Mouse (Mus musculus) neural tube, embryonic 15.5 days (tissue): Measurements from ENCODE around the gene Immp2l. TPM values are rescaled to one million over a fixed set of nuclear protein-coding genes. Genes with fewer than 3 reads are reported as not detected.

Experiments used
- ATAC-seq: fragments of 200-750 bp; cut with Nextera tagmentation; 2 replicates; pipeline ENCODE4 v1.8.0; 2017; ENCODE audit warnings: mild to moderate bottlenecking, moderate TSS enrichment, moderate library complexity; ENCODE audit not compliant: low FRiP score
- H3K27ac ChIP-seq: fragments of 300-500 bp; sonication (generic); replicated peaks from 2 replicates; pipeline ENCODE4 v1.5.1; 2015; ENCODE audit warnings: mild to moderate bottlenecking, inconsistent platforms
- H3K27me3 ChIP-seq: fragments of 300-500 bp; sonication (generic); replicated peaks from 2 replicates; pipeline ENCODE4 v1.6.1; 2015; ENCODE audit warnings: inconsistent platforms
- H3K36me3 ChIP-seq: fragments of 300-500 bp; sonication (generic); 2 replicates; pipeline ENCODE4 v1.6.1; 2015; ENCODE audit warnings: inconsistent platforms
- H3K4me1 ChIP-seq: fragments of 300-500 bp; sonication (generic); 2 replicates; pipeline ENCODE4 v1.6.1; 2015; ENCODE audit warnings: inconsistent platforms
- H3K4me2 ChIP-seq: fragments of 300-500 bp; sonication (generic); 2 replicates; pipeline ENCODE4 v1.6.1; 2015; ENCODE audit warnings: inconsistent platforms, mild to moderate bottlenecking, moderate library complexity
- H3K4me3 ChIP-seq: fragments of 300-500 bp; sonication (generic); replicated peaks from 2 replicates; pipeline ENCODE4 v1.5.1; 2015; ENCODE audit warnings: mild to moderate bottlenecking, inconsistent platforms
- H3K9ac ChIP-seq: fragments of 300-500 bp; sonication (generic); replicated peaks from 2 replicates; pipeline ENCODE4 v1.6.1; 2015; ENCODE audit warnings: mild to moderate bottlenecking, inconsistent platforms
- H3K9me3 ChIP-seq: fragments of 300-500 bp; sonication (generic); replicated peaks from 2 replicates; pipeline ENCODE4 v1.6.1; 2016; ENCODE audit warnings: inconsistent platforms
- WGBS: fragments of 180-500 bp; shearing (Covaris S2); methylation state at CpG from one replicate; pipeline ENCODE4 v1.1.7; 2015; ENCODE audit warnings: mixed read lengths; 5-methylcytosine and 5-hydroxymethylcytosine counted together
- polyA plus RNA-seq: library from polyadenylated mRNA; unstranded; fragments of >200 nt; fragmentation: Nextera tagmentation; extraction: Ambion mirVana; gene quantifications from 2 replicates; pipeline ENCODE4 v1.2.1, GENCODE M21; 2015

Gene Immp2l
- polyA plus RNA-seq, 1 experiment from 2014 or later = 5.8 TPM

- Histone ChIP-seq H3K27me3 (no peaks in the 10 kb centered on the region), H3K9ac (no peak overlapping the region), H3K4me3 (no peak overlapping the region), H3K27ac (no peak overlapping the region), H3K4me2 (no peak overlapping the region), H3K9me3 (no peaks in the 10 kb centered on the region), H3K4me1 (no peaks in the 10 kb centered on the region), H3K36me3 (no peaks in the 10 kb centered on the region)
- 73% methylated on average over 1 of the region's 1 CpGs for WGBS
- no peak for ATAC-seq
Measured at GRCm38 (mm10) chr12:41669481-41669880, 645.6 kb downstream of the Immp2l start.

- Histone ChIP-seq H3K36me3 (no peaks in the 10 kb centered on the region), H3K27me3 (no peaks in the 10 kb centered on the region), H3K9me3 (no peaks in the 10 kb centered on the region), H3K27ac (no peak overlapping the region), H3K4me2 (no peak overlapping the region), H3K4me3 (no peak overlapping the region), H3K9ac (no peak overlapping the region), H3K4me1 (no peaks in the 10 kb centered on the region)
- WGBS = 56% methylated on average over 2 of the region's 2 CpGs
- ATAC-seq = no peak
Measured at GRCm38 (mm10) chr12:41674861-41675260, 651.0 kb downstream of the Immp2l start.

- Histone ChIP-seq H3K9ac (no peak overlapping the region), H3K4me3 (no peak overlapping the region), H3K4me1 (no peaks in the 10 kb centered on the region), H3K9me3 (no peaks in the 10 kb centered on the region), H3K27ac (no peak overlapping the region), H3K4me2 (no peak overlapping the region), H3K27me3 (no peaks in the 10 kb centered on the region), H3K36me3 (no peaks in the 10 kb centered on the region)
- ATAC-seq = no peak
- WGBS = 93% methylated on average over 1 of the region's 1 CpGs
Measured at GRCm38 (mm10) chr12:41680141-41680540, 656.3 kb downstream of the Immp2l start.

- Histone ChIP-seq H3K27ac (no peak overlapping the region), H3K4me2 (no peak overlapping the region), H3K36me3 (no peaks in the 10 kb centered on the region), H3K9ac (no peak overlapping the region), H3K4me1 (no peaks in the 10 kb centered on the region), H3K27me3 (no peaks in the 10 kb centered on the region), H3K4me3 (no peak overlapping the region), H3K9me3 (no peaks in the 10 kb centered on the region)
- WGBS = 27% methylated on average over 1 of the region's 1 CpGs
- ATAC-seq = no peak
Measured at GRCm38 (mm10) chr12:41682141-41682540, 658.3 kb downstream of the Immp2l start.

- Histone ChIP-seq H3K27me3 (no peaks in the 10 kb centered on the region), H3K27ac (no peak overlapping the region), H3K9ac (no peak overlapping the region), H3K36me3 (no peaks in the 10 kb centered on the region), H3K4me2 (no peak overlapping the region), H3K4me1 (no peaks in the 10 kb centered on the region), H3K4me3 (no peak overlapping the region), H3K9me3 (no peaks in the 10 kb centered on the region)
- ATAC-seq = no peak
- 92% methylated on average over 3 of the region's 3 CpGs for WGBS
Measured at GRCm38 (mm10) chr12:41689809-41690208, 665.9 kb downstream of the Immp2l start.

GRCm38 (mm10) chr12:41710608-41711007 is 686.7 kb downstream of the Immp2l start:
- Histone ChIP-seq H3K4me1 (no peaks in the 10 kb centered on the region), H3K27ac (no peak overlapping the region), H3K4me3 (no peak overlapping the region), H3K9me3 (no peaks in the 10 kb centered on the region), H3K36me3 (no peaks in the 10 kb centered on the region), H3K27me3 (no peaks in the 10 kb centered on the region), H3K4me2 (no peak overlapping the region), H3K9ac (no peak overlapping the region)
- 80% methylated on average over 2 of the region's 2 CpGs for WGBS
- ATAC-seq = no peak

GRCm38 (mm10) chr12:41716946-41717345 is 693.1 kb downstream of the Immp2l start:
- H3K27me3 ChIP-seq = no peaks in the 10 kb centered on the region
- no peak overlapping the region for H3K4me2 ChIP-seq
- 32% methylated on average over 1 of the region's 1 CpGs for WGBS
- H3K4me1 ChIP-seq = no peaks in the 10 kb centered on the region
- no peak for ATAC-seq
- no peak overlapping the region for H3K9ac ChIP-seq
- H3K36me3 ChIP-seq = no peaks in the 10 kb centered on the region
- no peaks in the 10 kb centered on the region for H3K9me3 ChIP-seq
- no peak overlapping the region for H3K4me3 ChIP-seq
- no peak overlapping the region for H3K27ac ChIP-seq

GRCm38 (mm10) chr12:41724585-41724984 is 700.7 kb downstream of the Immp2l start:
- no peak for ATAC-seq

GRCm38 (mm10) chr12:41726720-41727119 is 702.8 kb downstream of the Immp2l start:
- H3K27me3 ChIP-seq = no peaks in the 10 kb centered on the region
- H3K27ac ChIP-seq = no peak overlapping the region
- H3K9ac ChIP-seq = no peak overlapping the region
- H3K4me3 ChIP-seq = no peak overlapping the region
- no peak overlapping the region for H3K4me2 ChIP-seq
- no peaks in the 10 kb centered on the region for H3K36me3 ChIP-seq
- H3K9me3 ChIP-seq = no peaks in the 10 kb centered on the region
- H3K4me1 ChIP-seq = peaks cover 4% of the 10 kb centered on the region; the same call in 1 of the 2 replicates
- 68% methylated on average over 1 of the region's 1 CpGs for WGBS
- ATAC-seq = no peak

More at GRCm38 (mm10) chr12:41724585-41724984, 700.7 kb downstream of the Immp2l start:
- H3K4me1 ChIP-seq = peaks cover 4% of the 10 kb centered on the region; the same call in 1 of the 2 replicates
- H3K4me3 ChIP-seq = no peak overlapping the region
- no peaks in the 10 kb centered on the region for H3K36me3 ChIP-seq
- no peaks in the 10 kb centered on the region for H3K9me3 ChIP-seq
- no peak overlapping the region for H3K27ac ChIP-seq
- no peak overlapping the region for H3K4me2 ChIP-seq
- H3K27me3 ChIP-seq = no peaks in the 10 kb centered on the region
- 94% methylated on average over 2 of the region's 2 CpGs for WGBS
- no peak overlapping the region for H3K9ac ChIP-seq

GRCm38 (mm10) chr12:41727221-41727620 is 703.3 kb downstream of the Immp2l start:
- Histone ChIP-seq H3K4me1 (peaks cover 4% of the 10 kb centered on the region; the same call in 1 of the 2 replicates), H3K9me3 (no peaks in the 10 kb centered on the region), H3K4me3 (no peak overlapping the region), H3K27ac (no peak overlapping the region), H3K9ac (no peak overlapping the region), H3K36me3 (no peaks in the 10 kb centered on the region), H3K27me3 (no peaks in the 10 kb centered on the region), H3K4me2 (no peak overlapping the region)
- WGBS = 16% methylated on average over 3 of the region's 3 CpGs
- peak; percentile 47; the same call in 1 of the 2 replicates for ATAC-seq

- Histone ChIP-seq H3K4me1 (peaks cover 4% of the 10 kb centered on the region; the same call in 1 of the 2 replicates), H3K27ac (no peak overlapping the region), H3K4me3 (no peak overlapping the region), H3K36me3 (no peaks in the 10 kb centered on the region), H3K9ac (no peak overlapping the region), H3K9me3 (no peaks in the 10 kb centered on the region), H3K4me2 (no peak overlapping the region), H3K27me3 (no peaks in the 10 kb centered on the region)
- 78% methylated on average over 1 of the region's 1 CpGs for WGBS
- no peak for ATAC-seq
Measured at GRCm38 (mm10) chr12:41727764-41728338, 704.0 kb downstream of the Immp2l start.

- ATAC-seq = no peak
- Histone ChIP-seq H3K27ac (no peak overlapping the region), H3K4me2 (no peak overlapping the region), H3K36me3 (no peaks in the 10 kb centered on the region), H3K27me3 (no peaks in the 10 kb centered on the region), H3K4me3 (no peak overlapping the region), H3K9ac (no peak overlapping the region), H3K9me3 (no peaks in the 10 kb centered on the region), H3K4me1 (peaks cover 4% of the 10 kb centered on the region; the same call in 1 of the 2 replicates)
- WGBS = 77% methylated on average over 1 of the region's 1 CpGs
Measured at GRCm38 (mm10) chr12:41728467-41728866, 704.6 kb downstream of the Immp2l start.
